Mouse (Mus musculus): ENCODE data around the gene Sept9.

The Sept9 gene

GRCm38 (mm10) chr11:117176304-117176703 lies 23.2 kb upstream of the Sept9 start:
- DNase-seq (ENCODE audit: low spot score), result peak; percentile 28

- DNase-seq (ENCODE audit: low spot score), result no peak
These were observed 22.6 kb upstream of the Sept9 start for GRCm38 (mm10) chr11:117176900-117177299.

- peak; percentile 67 for DNase-seq (ENCODE audit: low spot score)
These were observed 22.0 kb upstream of the Sept9 start for GRCm38 (mm10) chr11:117177303-117177979.

GRCm38 (mm10) chr11:117179902-117180301 lies 19.6 kb upstream of the Sept9 start:
- DNase-seq (ENCODE audit: low spot score), result no peak

GRCm38 (mm10) chr11:117182808-117183207 lies 16.7 kb upstream of the Sept9 start:
- no peak for DNase-seq (ENCODE audit: low spot score)

- DNase-seq (ENCODE audit: low spot score), result no peak
These were observed 16.2 kb upstream of the Sept9 start for GRCm38 (mm10) chr11:117183299-117183698.

GRCm38 (mm10) chr11:117183841-117184240 lies 15.6 kb upstream of the Sept9 start:
- no peak for DNase-seq (ENCODE audit: low spot score)

GRCm38 (mm10) chr11:117185076-117185933 lies 14.2 kb upstream of the Sept9 start:
- no peak for DNase-seq (ENCODE audit: low spot score)

GRCm38 (mm10) chr11:117191524-117191923 lies 7.9 kb upstream of the Sept9 start:
- no peak for DNase-seq (ENCODE audit: low spot score)

GRCm38 (mm10) chr11:117194475-117194937 lies 5.0 kb upstream of the Sept9 start:
- DNase-seq (ENCODE audit: low spot score), result no peak

GRCm38 (mm10) chr11:117195616-117196015 lies 3.8 kb upstream of the Sept9 start:
- no peak for DNase-seq (ENCODE audit: low spot score)

GRCm38 (mm10) chr11:117196681-117197080 lies 2.8 kb upstream of the Sept9 start:
- no peak for DNase-seq (ENCODE audit: low spot score)

- DNase-seq (ENCODE audit: low spot score), result no peak
These were observed 1.3 kb upstream of the Sept9 start for GRCm38 (mm10) chr11:117198122-117198521.

- no peak for DNase-seq (ENCODE audit: low spot score)
These were observed 2.4 kb downstream of the Sept9 start for GRCm38 (mm10) chr11:117201846-117202245.

GRCm38 (mm10) chr11:117204606-117205005 lies 5.1 kb downstream of the Sept9 start:
- no peak for DNase-seq (ENCODE audit: low spot score)

GRCm38 (mm10) chr11:117205042-117205441 lies 5.6 kb downstream of the Sept9 start:
- no peak for DNase-seq (ENCODE audit: low spot score)

GRCm38 (mm10) chr11:117205447-117205846 lies 6.0 kb downstream of the Sept9 start:
- no peak for DNase-seq (ENCODE audit: low spot score)

GRCm38 (mm10) chr11:117207436-117207835 lies 8.0 kb downstream of the Sept9 start:
- no peak for DNase-seq (ENCODE audit: low spot score)

GRCm38 (mm10) chr11:117208151-117208673 lies 8.8 kb downstream of the Sept9 start:
- DNase-seq (ENCODE audit: low spot score), result no peak

GRCm38 (mm10) chr11:117216713-117217112 lies 17.3 kb downstream of the Sept9 start:
- DNase-seq (ENCODE audit: low spot score), result no peak

- DNase-seq (ENCODE audit: low spot score), result no peak
These were observed 18.6 kb downstream of the Sept9 start for GRCm38 (mm10) chr11:117218070-117218469.

- no peak for DNase-seq (ENCODE audit: low spot score)
These were observed 19.0 kb downstream of the Sept9 start for GRCm38 (mm10) chr11:117218498-117218897.

GRCm38 (mm10) chr11:117220777-117221176 lies 21.3 kb downstream of the Sept9 start:
- no peak for DNase-seq (ENCODE audit: low spot score)

Data from T-cell, adult 2 months (primary cell).